Comparison of ENCODE assay signal across 8 mouse cellular contexts in the genomic region with DNA sequence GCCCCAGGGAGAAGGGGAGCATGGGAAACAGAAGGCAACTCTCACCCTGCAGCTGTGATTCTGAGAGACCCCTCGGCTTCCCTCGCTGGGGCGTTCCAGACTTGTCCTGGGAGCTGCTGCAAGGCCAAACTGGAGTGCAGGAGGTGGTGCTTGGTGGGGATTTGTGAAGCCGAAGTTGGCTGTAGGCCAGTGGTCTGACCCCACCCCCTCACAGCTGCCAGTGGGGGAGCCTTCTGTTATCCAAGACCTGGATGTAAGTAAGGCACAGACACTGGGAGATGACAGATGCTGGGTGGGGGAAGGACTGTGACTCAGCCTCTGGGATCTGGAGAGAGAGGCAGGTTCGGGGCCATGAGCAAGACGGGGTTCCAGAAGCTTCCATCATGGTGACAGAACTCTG. TPM values are rescaled to one million over a fixed set of nuclear protein-coding genes. Genes with fewer than 3 reads are reported as not detected.
DNase-seq lines count a peak whose midpoint lies in the region; ATAC-seq and TF ChIP-seq lines count a peak whose summit lies in the region.

No protein-coding gene starts in this region.

- H3K27ac ChIP-seq in intestine, embryonic 16.5 days (ENCODE audit: low read length) = no peak overlapping the region
- no peak overlapping the region for H3K27ac ChIP-seq in midbrain, postnatal 0 days (ENCODE audit: low read depth, low read length)

- no peak overlapping the region for H3K9ac ChIP-seq in intestine, embryonic 16.5 days (ENCODE audit: low read depth, low read length)
- no peak overlapping the region for H3K9ac ChIP-seq in midbrain, postnatal 0 days (replicated peaks; ENCODE audit: low read length, poor library complexity, severe bottlenecking)

- H3K36me3 ChIP-seq in intestine, embryonic 16.5 days (ENCODE audit: control insufficient read depth, insufficient read depth, low read length) = no peaks in the 10 kb centered on the region
- H3K36me3 ChIP-seq in midbrain, postnatal 0 days (ENCODE audit: insufficient read depth, low read length) = no peaks in the 10 kb centered on the region

- no peak for TF ChIP-seq CTCF in midbrain, postnatal 0 days (IDR thresholded peaks at IDR 0.05)

- 38% methylated on average over 6 of the region's 6 CpGs for WGBS in intestine, embryonic 16.5 days
- 40% methylated on average over 6 of the region's 6 CpGs for WGBS in midbrain, postnatal 0 days

- H3K9me3 ChIP-seq in intestine, embryonic 16.5 days (ENCODE audit: control insufficient read depth, low read length) = no peaks in the 10 kb centered on the region
- no peaks in the 10 kb centered on the region for H3K9me3 ChIP-seq in midbrain, postnatal 0 days (ENCODE audit: low read length)

- no peak overlapping the region for H3K4me3 ChIP-seq in intestine, embryonic 16.5 days (ENCODE audit: low read length)
- H3K4me3 ChIP-seq in midbrain, postnatal 0 days (ENCODE audit: low read depth, low read length) = no peak overlapping the region

- H3K27me3 ChIP-seq in intestine, embryonic 16.5 days (replicated peaks; ENCODE audit: control insufficient read depth, insufficient read depth, low read length) = no peaks in the 10 kb centered on the region
- H3K27me3 ChIP-seq in midbrain, postnatal 0 days (ENCODE audit: insufficient read depth, low read length) = no peaks in the 10 kb centered on the region

- no peaks in the 10 kb centered on the region for H3K4me1 ChIP-seq in intestine, embryonic 16.5 days (ENCODE audit: control insufficient read depth, insufficient read depth, low read length)
- H3K4me1 ChIP-seq in midbrain, postnatal 0 days (ENCODE audit: insufficient read depth, low read length) = no peaks in the 10 kb centered on the region

- H3K4me2 ChIP-seq in intestine, embryonic 16.5 days (ENCODE audit: low read depth, low read length) = no peak overlapping the region
- no peak overlapping the region for H3K4me2 ChIP-seq in midbrain, postnatal 0 days (ENCODE audit: low read depth, low read length, poor library complexity, severe bottlenecking)

- DNase-seq in layer of hippocampus, adult 11-12 months (ENCODE audit: low spot score) = peak; percentile 52
- no peak for DNase-seq in layer of hippocampus, adult 9-10 months (ENCODE audit: low spot score)
- DNase-seq in adrenal gland, postnatal 36 days = peak; percentile 63 to 78
- peak; percentile 84 to 91 for DNase-seq in gastrocnemius, postnatal 4 days (ENCODE audit: low spot score in 2 of 2)
- DNase-seq in midbrain, postnatal 0 days (ENCODE audit: low spot score) = peak; percentile 79
- no peak for DNase-seq in B cell, adult 2 months

- ATAC-seq in intestine, embryonic 16.5 days = peak; percentile 70
- no peak for ATAC-seq in midbrain, postnatal 0 days (ENCODE audit: low FRiP score)
- no peak for ATAC-seq in megakaryocyte-erythroid progenitor cell, adult 5-6 weeks (replicated peaks; ENCODE audit: low FRiP score, low TSS enrichment, poor library complexity, severe bottlenecking)

RNA-seq across cellular contexts. Expression of gene Igdcc4, which starts 7.0 kb away (rescaled TPM):
- 10 to 100 TPM; 31.8 to 32.6 TPM for total RNA-seq in adrenal gland, postnatal 36 days (2021)
- total RNA-seq in gastrocnemius, postnatal 4 days (2021) = 100 to 1,000 TPM; 152 to 153 TPM
- polyA plus RNA-seq in intestine, embryonic 16.5 days (2015; fragmentation: Nextera tagmentation; extraction: Ambion mirVana) = 13.0 and 14.5 TPM in 2 replicates
- 46.6 and 52.9 TPM in 2 replicates for total RNA-seq in midbrain, postnatal 0 days (2014; rRNA removed)
- 11.1 and 11.9 TPM in 2 replicates for polyA plus RNA-seq in midbrain, postnatal 0 days (2015; fragmentation: Nextera tagmentation; extraction: Ambion mirVana)
- 0.35 TPM in 1 of 2 replicates, not detected in the other for total RNA-seq in megakaryocyte-erythroid progenitor cell, adult 5-6 weeks (2014; fragmentation: Nextera tagmentation)
- total RNA-seq in megakaryocyte-erythroid progenitor cell, adult 5-6 weeks (2017) = 0.42 TPM in 1 of 2 replicates, not detected in the other

RNA-seq across cellular contexts. Expression of gene Igdcc3, which starts 46.8 kb away (rescaled TPM):
- total RNA-seq in adrenal gland, postnatal 36 days (2021) = 1 to 10 TPM; 1.2 to 1.9 TPM
- under 1 TPM; 0.88 to 0.91 TPM for total RNA-seq in gastrocnemius, postnatal 4 days (2021)
- 0.12 and 0.60 TPM in 2 replicates for polyA plus RNA-seq in intestine, embryonic 16.5 days (2015; fragmentation: Nextera tagmentation; extraction: Ambion mirVana)
- total RNA-seq in midbrain, postnatal 0 days (2014; rRNA removed) = 5.3 and 7.7 TPM in 2 replicates
- 6.4 and 6.6 TPM in 2 replicates for polyA plus RNA-seq in midbrain, postnatal 0 days (2015; fragmentation: Nextera tagmentation; extraction: Ambion mirVana)
- not detected in 2 replicates for total RNA-seq in megakaryocyte-erythroid progenitor cell, adult 5-6 weeks (2014; fragmentation: Nextera tagmentation)
- total RNA-seq in megakaryocyte-erythroid progenitor cell, adult 5-6 weeks (2017) = not detected in 2 replicates

Comparison
In these comparisons a context has a peak if more than half of its experiments do, and no peak if none do; other contexts are left out.
1. DNase-seq: peak in layer of hippocampus, adult 11-12 months (single experiment), adrenal gland, postnatal 36 days (2 of 2), gastrocnemius, postnatal 4 days (2 of 2) and midbrain, postnatal 0 days (single experiment); none in layer of hippocampus, adult 9-10 months (single experiment) and B cell, adult 2 months (0 of 2).
2. RNA of gene Igdcc4, which starts 7.0 kb away (total RNA-seq): 152 to 153 TPM in gastrocnemius, postnatal 4 days, 46.6 to 52.9 TPM in midbrain, postnatal 0 days and 31.8 to 32.6 TPM in adrenal gland, postnatal 36 days; 0.35 to 0.42 TPM in megakaryocyte-erythroid progenitor cell, adult 5-6 weeks; every median in the first group is over 10 times any median in the second.